Mouse (Mus musculus) intestine, embryonic 14.5 days (tissue): ENCODE data around the gene Sstr2. TPM values are rescaled to one million over a fixed set of nuclear protein-coding genes. Genes with fewer than 3 reads are reported as not detected.
"Not testable (repeated sequence)": the region's sequence is repeated elsewhere in the genome, so short reads cannot be mapped to it uniquely, and the experiment has no call there.

Source experiments
- ATAC-seq: fragments of 200-750 bp; cut with Nextera tagmentation; replicated peaks from 2 replicates; pipeline ENCODE4 v1.8.0; 2017; ENCODE audit warnings: low read depth, moderate number of reproducible peaks, moderate TSS enrichment, moderate library complexity; ENCODE audit not compliant: low FRiP score, low TSS enrichment
- DNase-seq: peaks from one replicate; pipeline ENCODE4 v3.0.0-alpha.2; 2018; ENCODE audit warnings: low spot score
- H3K27ac ChIP-seq: fragments of 300-500 bp; sonication (generic); 2 replicates; pipeline ENCODE4 v1.5.1; 2014; ENCODE audit warnings: low read depth, mild to moderate bottlenecking, control low read depth
- H3K27me3 ChIP-seq: fragments of 300-500 bp; sonication (generic); replicated peaks from 2 replicates; pipeline ENCODE4 v1.6.1; 2014; ENCODE audit warnings: low read length, control low read depth; ENCODE audit not compliant: control insufficient read depth, insufficient read depth
- H3K36me3 ChIP-seq: fragments of 300-500 bp; sonication (generic); 2 replicates; pipeline ENCODE4 v1.6.1; 2014; ENCODE audit warnings: low read length, control low read depth; ENCODE audit not compliant: control insufficient read depth, insufficient read depth
- H3K4me1 ChIP-seq: fragments of 300-500 bp; sonication (generic); replicated peaks from 2 replicates; pipeline ENCODE4 v1.6.1; 2014; ENCODE audit warnings: low read length, control low read depth, mixed read lengths; ENCODE audit not compliant: control insufficient read depth, insufficient read depth
- H3K4me2 ChIP-seq: fragments of 300-500 bp; sonication (generic); 2 replicates; pipeline ENCODE4 v1.6.1; 2014; ENCODE audit warnings: low read length
- H3K4me3 ChIP-seq: fragments of 300-500 bp; sonication (generic); 2 replicates; pipeline ENCODE4 v1.5.1; 2014; ENCODE audit warnings: low read depth, low read length, control low read depth, mixed read lengths
- H3K9ac ChIP-seq: fragments of 300-500 bp; sonication (generic); 2 replicates; pipeline ENCODE4 v1.6.1; 2014; ENCODE audit warnings: mild to moderate bottlenecking, low read length
- H3K9me3 ChIP-seq: fragments of 300-500 bp; sonication (generic); 2 replicates; pipeline ENCODE4 v1.6.1; 2016; ENCODE audit warnings: low read length, control low read depth; ENCODE audit not compliant: control insufficient read depth
- WGBS: fragments of 180-500 bp; shearing (Covaris S2); extraction: QIAGEN DNeasy Blood & Tissue Kit; methylation state at CpG from one replicate; pipeline ENCODE4 v1.1.7; 2014; 5-methylcytosine and 5-hydroxymethylcytosine counted together
- polyA plus RNA-seq: library from polyadenylated mRNA; unstranded; fragments of >200 nt; fragmentation: Nextera tagmentation; extraction: Ambion mirVana; gene quantifications from 2 replicates; pipeline ENCODE4 v1.2.1, GENCODE M21; 2014

Gene Sstr2
- polyA plus RNA-seq, 1 experiment from 2014 or later: 0.47 TPM

DNA sequence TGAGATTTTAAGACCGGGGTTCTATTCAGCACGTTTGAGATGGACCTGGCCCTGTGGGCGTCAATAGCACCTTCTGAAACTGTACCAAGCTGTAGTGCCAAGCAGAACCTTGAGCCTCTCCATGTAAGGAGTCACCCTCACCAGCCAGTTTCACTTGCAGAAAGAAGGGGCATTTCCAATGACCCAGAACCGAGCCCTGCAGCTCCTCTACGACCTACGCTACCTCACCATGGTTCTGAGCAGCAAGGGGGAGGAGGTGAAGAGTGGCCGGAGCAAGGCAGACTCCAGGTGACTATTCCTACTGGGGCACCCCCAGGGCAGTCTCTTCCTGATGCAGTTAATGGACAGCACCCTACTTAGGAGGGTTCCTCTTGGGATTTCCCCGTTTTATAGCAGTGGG lies 39.2 kb downstream of the Sstr2 start:
- no peaks in the 10 kb centered on the region for H3K27me3 ChIP-seq
- peaks cover 100% of the 10 kb centered on the region for H3K36me3 ChIP-seq
- no peak overlapping the region for H3K4me2 ChIP-seq
- DNase-seq (no peak), ATAC-seq (no peak)
- H3K9ac ChIP-seq: no peak overlapping the region
- H3K4me1 ChIP-seq: no peaks in the 10 kb centered on the region
- H3K4me3 ChIP-seq: no peak overlapping the region
- no peak overlapping the region for H3K27ac ChIP-seq
- no peaks in the 10 kb centered on the region for H3K9me3 ChIP-seq
- WGBS: 87% methylated on average over 8 of the region's 8 CpGs

DNA sequence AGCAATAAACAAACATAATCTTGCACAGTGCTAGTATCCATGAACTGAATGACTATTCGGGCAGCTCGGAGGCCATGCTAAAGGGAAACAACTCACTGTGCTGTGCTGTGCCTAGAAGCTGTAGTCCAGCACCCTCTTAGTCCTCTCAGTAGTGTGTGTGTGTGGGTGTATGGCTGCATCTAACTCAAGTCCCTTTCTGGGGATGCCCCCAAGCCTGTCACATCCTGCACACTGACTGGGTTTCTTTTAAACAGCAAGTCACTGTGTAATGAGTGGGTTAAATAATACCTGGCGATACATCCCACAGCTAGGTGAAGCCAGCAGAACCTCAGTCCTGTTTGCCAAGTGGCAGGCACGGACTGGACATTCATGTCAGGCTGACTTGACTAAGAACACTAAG lies 39.6 kb downstream of the Sstr2 start:
- Histone ChIP-seq H3K27ac (no peak overlapping the region), H3K4me2 (no peak overlapping the region), H3K27me3 (no peaks in the 10 kb centered on the region), H3K9ac (no peak overlapping the region), H3K9me3 (no peaks in the 10 kb centered on the region), H3K4me1 (no peaks in the 10 kb centered on the region), H3K4me3 (no peak overlapping the region), H3K36me3 (peaks cover 100% of the 10 kb centered on the region)
- DNase-seq (no peak), ATAC-seq (no peak)
- 73% methylated on average over 4 of the region's 4 CpGs for WGBS

DNA sequence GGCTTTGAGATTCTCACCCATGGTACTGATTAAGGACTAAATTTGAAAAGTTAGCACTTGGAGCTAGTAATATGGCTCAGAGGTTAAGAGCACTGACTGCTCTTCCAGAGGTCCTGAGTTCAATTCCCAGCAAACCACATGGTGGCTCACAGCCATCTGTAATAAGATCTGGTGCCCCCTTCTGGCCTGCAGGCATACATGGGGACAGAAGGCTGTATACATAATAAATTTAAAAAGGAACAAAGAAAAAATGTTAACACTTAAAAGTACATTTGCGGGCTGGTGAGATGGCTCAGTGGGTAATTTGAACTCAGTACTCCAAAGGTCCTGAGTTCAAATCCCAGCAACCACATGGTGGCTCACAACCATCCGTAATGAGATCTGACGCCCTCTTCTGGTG lies 41.1 kb downstream of the Sstr2 start:
- H3K27me3 ChIP-seq, H3K4me3 ChIP-seq, H3K4me2 ChIP-seq, H3K9me3 ChIP-seq, H3K27ac ChIP-seq, ATAC-seq, H3K4me1 ChIP-seq, DNase-seq, H3K9ac ChIP-seq: not testable (repeated sequence)
- WGBS: 93% methylated on average over 3 of the region's 3 CpGs
- peaks cover 99% of the 10 kb centered on the region for H3K36me3 ChIP-seq

DNA sequence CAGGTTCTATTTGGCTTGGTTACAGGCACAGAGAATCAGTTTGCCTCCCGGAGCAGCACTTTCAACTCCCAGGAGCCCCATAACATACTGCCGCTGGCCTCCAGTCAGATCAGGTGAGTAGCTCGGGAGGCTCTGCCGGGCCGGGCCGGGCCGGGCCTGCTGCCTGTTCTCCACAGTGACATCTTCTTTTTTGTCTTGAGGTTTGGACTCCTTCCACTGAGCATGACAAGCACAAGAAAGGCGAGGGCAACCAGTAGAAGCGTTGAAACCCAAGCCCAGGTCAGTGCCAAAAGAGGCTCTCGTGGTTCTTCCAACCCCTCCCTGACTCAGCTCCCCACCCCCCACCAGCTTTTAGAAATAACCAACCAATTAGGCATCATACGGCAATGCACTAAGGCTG lies 41.8 kb downstream of the Sstr2 start:
- no peaks in the 10 kb centered on the region for H3K27me3 ChIP-seq
- DNase-seq: no peak
- peaks cover 91% of the 10 kb centered on the region for H3K36me3 ChIP-seq
- 96% methylated on average over 11 of the region's 11 CpGs for WGBS
- H3K9me3 ChIP-seq: no peaks in the 10 kb centered on the region
- no peak for ATAC-seq
- no peaks in the 10 kb centered on the region for H3K4me1 ChIP-seq
- H3K4me3 ChIP-seq: no peak overlapping the region
- H3K4me2 ChIP-seq: no peak overlapping the region
- no peak overlapping the region for H3K27ac ChIP-seq
- H3K9ac ChIP-seq: no peak overlapping the region

DNA sequence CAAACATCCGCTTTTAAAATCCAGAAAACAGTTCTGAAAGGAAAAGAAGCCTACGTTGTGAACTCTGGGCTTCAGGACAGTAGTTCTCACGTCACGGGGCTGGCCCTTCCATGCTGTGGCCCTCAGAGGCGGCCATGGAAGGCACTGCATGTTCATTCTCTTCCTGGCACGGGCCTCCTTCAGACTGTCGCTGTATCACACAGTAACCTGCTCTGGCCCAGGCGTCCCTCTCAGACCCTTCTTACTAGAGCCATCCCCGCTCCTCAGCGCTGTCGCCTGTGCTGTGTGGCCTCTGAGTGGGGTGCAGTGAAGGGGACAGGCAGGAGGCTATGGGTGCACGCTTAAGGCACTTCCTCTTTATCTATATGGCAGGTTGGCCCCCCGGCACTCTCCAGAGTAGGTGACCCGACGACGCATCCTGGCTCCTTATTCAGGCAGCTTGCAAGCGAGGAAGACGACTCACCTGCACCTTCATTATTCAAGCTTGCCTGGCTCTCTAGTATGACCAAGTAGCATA lies 42.8 kb downstream of the Sstr2 start:
- Histone ChIP-seq H3K9ac (no peak overlapping the region), H3K27me3 (no peaks in the 10 kb centered on the region), H3K4me1 (no peaks in the 10 kb centered on the region; the same call in 1 of the 2 replicates), H3K27ac (no peak overlapping the region), H3K36me3 (peaks cover 82% of the 10 kb centered on the region), H3K9me3 (no peaks in the 10 kb centered on the region), H3K4me2 (no peak overlapping the region), H3K4me3 (no peak overlapping the region)
- 90% methylated on average over 18 of the region's 18 CpGs for WGBS
- DNase-seq (no peak), ATAC-seq (no peak)

DNA sequence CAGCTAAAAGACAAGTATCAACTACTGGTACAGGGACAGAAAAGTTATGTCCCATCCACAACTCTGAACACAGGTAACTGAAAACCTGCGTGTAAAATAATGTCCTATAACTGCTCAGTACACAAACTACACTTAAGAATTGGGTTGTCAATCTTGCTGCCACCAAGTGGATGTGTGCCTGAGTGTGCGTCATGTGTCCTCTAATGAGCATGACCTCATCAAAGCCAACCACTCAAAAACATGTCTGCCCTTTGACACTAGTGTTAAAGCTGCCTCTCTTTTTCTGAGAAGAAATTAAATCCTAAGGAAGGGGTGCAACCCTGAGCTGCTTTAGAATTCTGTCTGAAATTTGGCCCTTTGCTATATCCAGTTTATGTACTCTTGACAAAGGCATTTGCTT lies 45.1 kb downstream of the Sstr2 start:
- Histone ChIP-seq H3K4me3 (no peak overlapping the region), H3K9me3 (no peaks in the 10 kb centered on the region), H3K27me3 (no peaks in the 10 kb centered on the region), H3K9ac (no peak overlapping the region), H3K36me3 (peaks cover 66% of the 10 kb centered on the region), H3K27ac (no peak overlapping the region), H3K4me2 (no peak overlapping the region), H3K4me1 (peaks cover 7% of the 10 kb centered on the region; the same call in 1 of the 2 replicates)
- no peak for ATAC-seq
- 87% methylated on average over 2 of the region's 2 CpGs for WGBS
- no peak for DNase-seq

DNA sequence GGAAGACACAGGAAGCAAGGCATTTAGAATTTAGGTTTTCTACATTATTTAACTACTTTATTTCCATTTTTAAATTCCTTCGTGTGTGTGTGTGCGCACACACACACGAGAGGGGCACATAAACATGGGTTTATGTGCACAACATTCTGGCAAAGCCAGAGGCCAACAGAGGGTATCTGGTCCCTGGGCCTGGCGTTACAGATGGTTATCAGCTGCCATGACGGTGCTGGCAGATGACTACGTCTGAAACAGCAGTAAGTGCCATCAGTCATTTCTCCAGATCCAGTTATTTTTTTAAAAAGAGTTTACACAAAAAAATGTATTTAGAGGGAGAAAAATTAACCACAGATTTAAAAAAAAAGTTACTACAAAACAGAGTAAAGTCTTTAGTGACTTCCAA lies 47.1 kb downstream of the Sstr2 start:
- peaks cover 58% of the 10 kb centered on the region for H3K36me3 ChIP-seq
- H3K27ac ChIP-seq: no peak overlapping the region
- no peak overlapping the region for H3K4me2 ChIP-seq
- no peak overlapping the region for H3K4me3 ChIP-seq
- H3K4me1 ChIP-seq: peaks cover 7% of the 10 kb centered on the region; the same call in 1 of the 2 replicates
- WGBS: 64% methylated on average over 6 of the region's 6 CpGs
- ATAC-seq (no peak), DNase-seq (no peak)
- H3K27me3 ChIP-seq: no peaks in the 10 kb centered on the region
- no peaks in the 10 kb centered on the region for H3K9me3 ChIP-seq
- H3K9ac ChIP-seq: no peak overlapping the region

DNA sequence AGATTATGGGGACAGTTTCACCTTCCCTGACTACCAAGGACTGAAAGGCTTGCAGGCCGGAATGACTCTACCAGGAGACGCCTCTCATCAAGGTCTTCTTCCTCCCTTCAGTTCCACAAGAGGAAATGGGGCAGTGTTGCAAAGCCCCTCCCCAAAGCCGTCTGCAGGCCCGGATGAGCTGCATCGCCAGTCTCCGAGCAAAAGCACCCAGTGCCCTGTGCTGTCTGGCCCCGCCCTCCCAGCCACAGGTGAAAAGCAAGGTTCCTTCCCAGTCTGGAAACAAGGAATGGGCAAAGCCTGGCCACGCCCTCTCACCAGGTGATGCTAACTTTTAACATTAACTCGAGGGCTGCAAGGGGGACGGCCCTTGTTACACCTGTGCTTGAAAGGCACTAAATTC lies 47.5 kb downstream of the Sstr2 start:
- peak; percentile 42; the same call in 1 of the 2 replicates for ATAC-seq
- Histone ChIP-seq H3K4me1 (peaks cover 7% of the 10 kb centered on the region; the same call in 1 of the 2 replicates), H3K4me3 (no peak overlapping the region), H3K36me3 (peaks cover 58% of the 10 kb centered on the region), H3K9ac (no peak overlapping the region), H3K27me3 (no peaks in the 10 kb centered on the region), H3K4me2 (no peak overlapping the region), H3K27ac (no peak overlapping the region), H3K9me3 (no peaks in the 10 kb centered on the region)
- no peak for DNase-seq
- 38% methylated on average over 10 of the region's 10 CpGs for WGBS

DNA sequence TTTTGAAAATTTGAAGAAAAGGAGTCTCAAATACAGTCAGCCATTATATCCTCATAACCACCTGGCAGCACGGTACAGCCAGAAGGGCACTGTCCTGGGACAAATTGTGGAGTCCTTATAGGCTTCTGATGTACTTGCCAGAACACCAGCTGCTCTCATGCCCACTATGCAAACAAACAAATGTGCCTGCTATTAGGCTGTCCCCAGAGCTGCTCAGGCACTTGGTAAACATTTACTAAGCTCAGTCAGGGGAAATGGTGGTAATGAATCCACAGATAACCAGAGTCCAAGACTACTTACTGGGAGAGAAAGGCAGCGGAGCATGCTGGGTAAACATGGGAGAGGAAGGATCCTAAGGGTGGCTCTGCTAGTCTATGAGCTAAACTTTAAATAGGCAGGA lies 48.0 kb downstream of the Sstr2 start:
- Histone ChIP-seq H3K4me3 (no peak overlapping the region), H3K36me3 (peaks cover 56% of the 10 kb centered on the region), H3K4me1 (peaks cover 7% of the 10 kb centered on the region; the same call in 1 of the 2 replicates), H3K27ac (peak overlapping the region; percentile 9; the same call in 1 of the 2 replicates), H3K27me3 (no peaks in the 10 kb centered on the region), H3K9me3 (no peaks in the 10 kb centered on the region), H3K4me2 (no peak overlapping the region), H3K9ac (no peak overlapping the region)
- ATAC-seq (peak; percentile 40; the same call in 1 of the 2 replicates), DNase-seq (no peak)
- WGBS: 52% methylated on average over 2 of the region's 2 CpGs
